Mouse (Mus musculus): ENCODE data around the gene Vsig1. TPM values are rescaled to one million over a fixed set of nuclear protein-coding genes. Genes with fewer than 3 reads are reported as not detected.

The Vsig1 gene
- total RNA-seq, 1 experiment: not detected

GRCm38 (mm10) chrX:140953618-140954017, 46.2 kb downstream of the Vsig1 start:
- H3K9ac ChIP-seq (ENCODE audit: insufficient read depth, low read depth, low read length, poor library complexity, severe bottlenecking): no peak overlapping the region
- H3K27ac ChIP-seq (ENCODE audit: insufficient read depth, low read depth, low read length, poor library complexity, severe bottlenecking): no peak overlapping the region
- TF ChIP-seq ZC3H11A (IDR thresholded peaks at IDR 0.05; ENCODE audit: borderline replicate concordance, low read depth, low read length) (no peak), MAFK (IDR thresholded peaks at IDR 0.05; ENCODE audit: insufficient read depth, low read depth, low read length) (no peak), HCFC1 (IDR thresholded peaks at IDR 0.05; ENCODE audit: borderline replicate concordance, insufficient read depth, low read length) (no peak), ZNF384 (IDR thresholded peaks at IDR 0.05; ENCODE audit: low read depth, low read length) (no peak), CHD2 (IDR thresholded peaks at IDR 0.05; ENCODE audit: low read depth, low read length) (no peak)
- in situ Hi-C loops (cut with MboI; ENCODE audit: low sequenced_read_pairs in 2 of 2, unreplicated experiment in 2 of 2): no loop called here
- H3K36me3 ChIP-seq (ENCODE audit: control insufficient read depth, insufficient read depth, low read length, poor library complexity, severe bottlenecking): no peaks in the 10 kb centered on the region
- no peaks in the 10 kb centered on the region; a peak in 1 of 4 replicates for H3K4me1 ChIP-seq (ENCODE audit: control insufficient read depth in 2 of 2, insufficient read depth in 2 of 2, low read length in 2 of 2, poor library complexity in 1 of 2)
- no peak overlapping the region for H3K4me3 ChIP-seq (ENCODE audit: insufficient read depth in 1 of 2, low read depth in 1 of 2, low read length in 2 of 2, poor library complexity in 1 of 2, severe bottlenecking in 1 of 2)
- H3K9me3 ChIP-seq (ENCODE audit: control insufficient read depth, insufficient read depth, low read depth, low read length): no peaks in the 10 kb centered on the region
- no peak for DNase-seq (ENCODE audit: low read depth, low spot score)

- no peaks in the 10 kb centered on the region for H3K9me3 ChIP-seq (ENCODE audit: control insufficient read depth, insufficient read depth, low read depth, low read length)
- no peaks in the 10 kb centered on the region; a peak in 1 of 4 replicates for H3K4me1 ChIP-seq (ENCODE audit: control insufficient read depth in 2 of 2, insufficient read depth in 2 of 2, low read length in 2 of 2, poor library complexity in 1 of 2)
- H3K36me3 ChIP-seq (ENCODE audit: control insufficient read depth, insufficient read depth, low read length, poor library complexity, severe bottlenecking): no peaks in the 10 kb centered on the region
- H3K9ac ChIP-seq (ENCODE audit: insufficient read depth, low read depth, low read length, poor library complexity, severe bottlenecking): peak within 1 kb of the TSS; percentile 75
- TF ChIP-seq HCFC1 (IDR thresholded peaks at IDR 0.05; ENCODE audit: borderline replicate concordance, insufficient read depth, low read length) (peak; percentile 91), ZNF384 (IDR thresholded peaks at IDR 0.05; ENCODE audit: low read depth, low read length) (no peak), MAFK (IDR thresholded peaks at IDR 0.05; ENCODE audit: insufficient read depth, low read depth, low read length) (no peak), CHD2 (IDR thresholded peaks at IDR 0.05; ENCODE audit: low read depth, low read length) (no peak), ZC3H11A (IDR thresholded peaks at IDR 0.05; ENCODE audit: borderline replicate concordance, low read depth, low read length) (no peak)
- H3K27ac ChIP-seq (ENCODE audit: insufficient read depth, low read depth, low read length, poor library complexity, severe bottlenecking): no peak within 1 kb of the TSS
- in situ Hi-C loops (cut with MboI; ENCODE audit: low sequenced_read_pairs in 2 of 2, unreplicated experiment in 2 of 2): no loop called here
- H3K4me3 ChIP-seq (ENCODE audit: insufficient read depth in 1 of 2, low read depth in 1 of 2, low read length in 2 of 2, poor library complexity in 1 of 2, severe bottlenecking in 1 of 2): peak within 1 kb of the TSS; percentile 88 to 95
- DNase-seq (ENCODE audit: low read depth, low spot score): peak; percentile 92
These were observed 49.0 kb downstream of the Vsig1 start, which contains the start of the genes Psmd10 and Atg4a for GRCm38 (mm10) chrX:140956272-140956940. Gene Psmd10, minus strand, starts transcription at chrX:140956728. Gene Atg4a, plus strand, starts transcription at chrX:140956907.

GRCm38 (mm10) chrX:140956959-140957358, 49.6 kb downstream of the Vsig1 start:
- DNase-seq (ENCODE audit: low read depth, low spot score): no peak
- in situ Hi-C loops (cut with MboI; ENCODE audit: low sequenced_read_pairs in 2 of 2, unreplicated experiment in 2 of 2): no loop called here
- H3K9ac ChIP-seq (ENCODE audit: insufficient read depth, low read depth, low read length, poor library complexity, severe bottlenecking): no peak overlapping the region

GRCm38 (mm10) chrX:140978943-140979342, 71.5 kb downstream of the Vsig1 start:
- H3K4me3 ChIP-seq (ENCODE audit: insufficient read depth in 1 of 2, low read depth in 1 of 2, low read length in 2 of 2, poor library complexity in 1 of 2, severe bottlenecking in 1 of 2): no peak overlapping the region
- no peak overlapping the region for H3K27ac ChIP-seq (ENCODE audit: insufficient read depth, low read depth, low read length, poor library complexity, severe bottlenecking)
- DNase-seq (ENCODE audit: low read depth, low spot score): no peak
- H3K9me3 ChIP-seq (ENCODE audit: control insufficient read depth, insufficient read depth, low read depth, low read length): no peaks in the 10 kb centered on the region
- no peak overlapping the region for H3K9ac ChIP-seq (ENCODE audit: insufficient read depth, low read depth, low read length, poor library complexity, severe bottlenecking)
- in situ Hi-C loops (cut with MboI; ENCODE audit: low sequenced_read_pairs in 2 of 2, unreplicated experiment in 2 of 2): no loop called here
- no peaks in the 10 kb centered on the region for H3K36me3 ChIP-seq (ENCODE audit: control insufficient read depth, insufficient read depth, low read length, poor library complexity, severe bottlenecking)
- no peaks in the 10 kb centered on the region for H3K4me1 ChIP-seq (ENCODE audit: control insufficient read depth in 2 of 2, insufficient read depth in 2 of 2, low read length in 2 of 2, poor library complexity in 1 of 2)
- TF ChIP-seq ZNF384 (IDR thresholded peaks at IDR 0.05; ENCODE audit: low read depth, low read length): no peak

More at GRCm38 (mm10) chrX:140956959-140957358, 49.6 kb downstream of the Vsig1 start:
- Histone ChIP-seq H3K4me1 (ENCODE audit: control insufficient read depth in 2 of 2, insufficient read depth in 2 of 2, low read length in 2 of 2, poor library complexity in 1 of 2) (no peaks in the 10 kb centered on the region; a peak in 1 of 4 replicates), H3K36me3 (ENCODE audit: control insufficient read depth, insufficient read depth, low read length, poor library complexity, severe bottlenecking) (no peaks in the 10 kb centered on the region), H3K9me3 (ENCODE audit: control insufficient read depth, insufficient read depth, low read depth, low read length) (no peaks in the 10 kb centered on the region), H3K27ac (ENCODE audit: insufficient read depth, low read depth, low read length, poor library complexity, severe bottlenecking) (no peak overlapping the region), H3K4me3 (ENCODE audit: insufficient read depth in 1 of 2, low read depth in 1 of 2, low read length in 2 of 2, poor library complexity in 1 of 2, severe bottlenecking in 1 of 2) (peak overlapping the region; percentile 70 to 77)
- TF ChIP-seq MAFK (IDR thresholded peaks at IDR 0.05; ENCODE audit: insufficient read depth, low read depth, low read length): no peak
- no peak for TF ChIP-seq ZNF384 (IDR thresholded peaks at IDR 0.05; ENCODE audit: low read depth, low read length)
- TF ChIP-seq HCFC1 (IDR thresholded peaks at IDR 0.05; ENCODE audit: borderline replicate concordance, insufficient read depth, low read length): no peak
- TF ChIP-seq CHD2 (IDR thresholded peaks at IDR 0.05; ENCODE audit: low read depth, low read length): no peak
- no peak for TF ChIP-seq ZC3H11A (IDR thresholded peaks at IDR 0.05; ENCODE audit: borderline replicate concordance, low read depth, low read length)
